Mouse (Mus musculus): ENCODE data around the gene Cd4.
"Not testable (repeated sequence)": the region's sequence is repeated elsewhere in the genome, so short reads cannot be mapped to it uniquely, and the experiment has no call there.

Gene Cd4

DNA sequence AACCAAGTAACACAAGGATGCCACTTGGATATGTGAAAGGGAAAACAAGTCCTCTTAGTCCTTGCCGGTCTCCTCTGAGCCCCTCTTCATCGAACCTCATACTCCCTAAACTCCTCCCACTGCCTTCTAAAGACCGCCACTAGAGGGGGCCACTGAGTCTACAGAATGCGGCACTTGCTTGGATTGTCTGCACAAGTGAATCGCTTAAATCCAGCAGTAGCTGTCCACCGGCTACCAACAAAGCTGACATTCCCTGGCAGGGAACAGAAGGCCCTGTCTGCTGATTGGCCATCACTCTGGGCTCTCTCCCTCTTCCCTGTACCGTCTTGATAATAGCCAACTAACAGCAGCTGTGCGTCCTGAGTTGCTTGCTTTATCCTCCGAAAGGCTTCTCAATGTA, 40.7 kb downstream of the Cd4 start:
- peak; percentile 71 to 90 for DNase-seq (ENCODE audit: low spot score in 2 of 2)

DNA sequence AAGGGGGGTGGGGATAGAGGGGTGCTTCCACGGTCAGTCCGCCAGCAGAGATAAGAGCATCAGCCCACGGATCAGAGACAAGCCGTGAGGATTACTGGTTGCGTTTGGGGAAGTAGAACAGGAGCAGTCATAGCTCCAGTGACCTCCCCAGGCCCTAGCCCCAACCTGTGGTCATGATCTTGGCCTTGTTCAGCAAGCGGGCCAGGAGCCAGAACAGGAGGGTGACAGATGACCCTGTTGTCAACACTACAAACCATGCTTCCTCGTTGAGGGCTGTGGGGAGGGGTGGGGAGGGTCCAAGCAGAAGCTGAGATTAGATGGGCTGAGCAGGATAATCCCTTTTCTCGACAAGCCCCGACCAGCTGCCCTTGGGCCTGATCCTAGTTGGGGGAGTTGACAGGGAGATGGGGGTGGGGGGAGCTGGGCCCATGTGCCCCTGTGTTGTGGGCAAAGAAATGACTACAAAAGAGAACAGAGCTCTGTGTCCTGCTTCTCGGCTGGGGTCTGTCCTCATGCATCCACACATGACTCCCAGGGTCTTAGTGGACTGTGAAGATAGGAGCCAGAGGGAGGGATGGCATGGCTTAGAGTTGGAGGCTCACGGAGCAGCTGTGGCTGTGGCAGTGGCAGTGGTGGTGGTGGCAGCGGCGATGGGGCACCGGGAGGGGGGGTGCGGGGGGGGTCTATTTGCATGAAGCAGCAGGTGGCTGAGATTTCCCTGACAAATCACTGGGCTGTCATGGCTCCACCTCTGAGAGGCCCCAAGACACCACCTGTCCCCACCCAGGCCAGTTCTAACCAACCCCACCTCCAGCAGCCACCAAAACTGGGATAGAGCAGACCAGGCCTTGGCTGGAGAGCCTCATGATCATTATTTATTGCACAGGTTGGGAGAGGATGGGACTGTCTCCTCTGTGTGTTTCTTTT, 47.5 kb downstream of the Cd4 start, which contains the start of gene Gnb3:
TSS of gene Gnb3 (minus strand) at position 35 of the 927 bp plus-strand sequence.
- DNase-seq (ENCODE audit: low spot score in 2 of 2), result no peak

DNA sequence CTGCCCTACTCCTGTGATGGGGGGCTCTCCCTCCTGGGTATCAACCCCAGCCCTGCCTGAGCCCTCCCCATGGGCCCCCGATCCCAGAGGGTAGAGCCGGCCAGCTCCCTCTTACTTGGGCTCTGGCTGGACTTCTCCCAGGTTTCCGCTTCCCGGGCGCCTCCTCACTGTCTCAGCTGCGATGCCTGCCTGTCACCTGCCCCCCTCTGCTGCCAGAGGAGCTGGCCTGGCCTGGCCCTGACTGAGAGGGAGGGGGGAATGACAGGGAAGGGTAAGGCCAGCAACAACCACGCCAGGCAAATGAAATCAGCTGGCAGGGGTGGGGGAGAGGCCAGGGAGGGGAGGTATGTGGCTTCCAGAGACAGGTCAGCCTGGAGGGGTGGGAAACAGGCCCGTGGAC, 48.2 kb downstream of the Cd4 start:
- DNase-seq (ENCODE audit: low spot score in 2 of 2), result no peak

DNA sequence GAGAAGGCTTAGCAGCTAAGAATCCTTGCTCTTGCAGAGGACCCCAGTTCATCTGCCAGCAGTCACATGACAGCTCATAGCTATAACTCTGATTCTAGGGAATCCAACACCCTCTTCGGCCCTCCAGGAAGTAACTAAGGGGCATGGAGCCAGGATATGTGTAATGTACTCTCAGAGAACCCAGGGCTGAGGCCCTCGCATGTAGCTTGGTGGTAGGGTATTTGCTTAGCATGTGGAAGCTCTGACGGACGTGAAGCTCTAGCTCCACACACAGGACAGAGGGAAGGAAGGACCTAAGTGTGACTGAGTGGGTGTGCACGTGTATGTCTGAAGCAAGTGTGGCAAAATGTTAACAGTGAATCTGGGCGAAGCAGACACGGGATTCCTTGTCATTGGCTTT, 51.6 kb downstream of the Cd4 start:
- DNase-seq (ENCODE audit: low spot score in 2 of 2), result no peak

DNA sequence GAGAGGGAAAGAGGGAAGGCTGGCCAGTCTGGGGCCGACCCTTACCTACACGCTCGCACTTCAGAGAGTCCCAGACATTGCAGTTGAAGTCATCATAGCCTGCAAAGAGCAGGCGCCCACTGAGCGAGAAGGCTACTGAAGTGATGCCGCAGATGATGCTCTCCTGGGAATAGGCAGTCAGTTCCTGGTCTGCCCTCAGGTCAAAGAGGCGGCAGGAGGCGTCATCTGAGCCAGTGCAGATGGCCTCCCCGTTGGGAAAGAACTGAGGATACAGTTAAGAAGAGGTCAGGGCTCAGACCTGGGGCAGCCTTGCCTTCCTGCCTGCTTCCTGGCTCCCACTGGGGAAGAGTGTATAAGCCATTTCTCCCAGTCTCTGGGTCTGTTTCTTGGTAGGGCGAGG, 52.5 kb downstream of the Cd4 start:
- DNase-seq (ENCODE audit: low spot score in 2 of 2), result no peak

DNA sequence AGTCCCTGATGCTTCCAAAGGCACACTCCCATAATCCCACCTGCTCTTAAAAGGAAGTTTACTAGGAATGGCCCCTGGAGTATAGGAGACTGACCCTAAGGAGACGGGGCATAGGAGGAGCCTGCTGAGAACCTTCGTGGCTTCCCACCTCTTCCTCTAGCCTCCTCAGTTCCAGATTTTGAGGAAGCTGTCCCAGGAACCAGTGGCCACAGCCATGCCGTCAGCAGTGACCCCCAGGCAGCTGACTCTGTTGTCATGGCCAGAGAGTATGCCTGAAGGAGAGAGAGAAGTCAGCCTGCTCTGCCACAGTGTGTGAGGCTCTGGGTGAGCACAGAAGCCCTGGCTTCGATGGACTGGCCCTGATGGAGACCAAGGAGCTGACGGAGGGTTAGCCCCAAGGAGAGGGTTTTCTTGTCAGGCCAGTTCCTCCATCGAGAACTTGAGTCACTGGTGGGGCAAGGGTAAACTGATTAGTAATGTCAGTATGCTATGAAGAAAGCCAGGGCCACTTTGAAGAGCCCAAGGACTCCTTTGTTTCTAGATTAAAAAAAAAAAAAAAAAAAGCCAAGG, 53.4 kb downstream of the Cd4 start:
- DNase-seq (ENCODE audit: low spot score in 2 of 2), result no peak

DNA sequence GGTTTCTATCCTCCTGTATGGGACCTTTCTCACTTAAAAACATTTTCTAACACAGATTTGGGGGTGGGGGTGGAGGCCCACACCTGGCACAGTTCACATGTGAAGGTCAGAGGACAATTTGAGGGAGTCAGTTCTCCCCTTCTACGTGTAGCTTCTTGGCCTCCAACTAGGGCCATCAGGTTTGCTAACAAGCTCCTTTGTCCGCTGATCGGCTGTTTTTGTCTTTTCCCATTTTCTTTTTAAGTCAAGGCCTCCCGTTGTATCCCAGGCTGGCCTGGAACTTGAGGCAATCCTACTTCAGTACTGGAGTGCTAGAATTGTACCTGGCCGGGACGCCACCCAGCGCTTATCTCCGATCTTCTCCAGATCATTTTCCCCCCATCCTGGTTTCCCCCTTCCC, 56.4 kb downstream of the Cd4 start:
- DNase-seq (ENCODE audit: low spot score in 2 of 2), result no peak

DNA sequence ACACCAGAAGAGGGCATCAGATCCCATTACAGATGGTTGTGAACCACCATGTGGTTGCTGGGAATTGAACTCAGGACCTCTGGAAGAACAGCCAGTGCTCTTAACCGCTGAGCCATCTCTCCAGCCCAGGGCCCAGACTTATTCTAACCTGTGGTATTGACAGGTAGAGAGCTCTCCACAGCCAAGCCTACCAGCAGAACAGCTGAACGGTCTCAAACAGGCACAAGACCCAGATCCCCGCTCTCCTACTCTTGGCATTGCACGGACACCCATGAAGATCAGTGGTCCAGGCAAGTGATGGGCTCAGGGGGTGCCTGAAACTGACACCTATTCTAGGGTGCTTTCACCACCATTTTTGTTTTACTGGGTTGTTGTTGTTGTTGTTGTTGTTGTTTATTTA, 56.8 kb downstream of the Cd4 start:
- not testable (repeated sequence) for DNase-seq (ENCODE audit: low spot score in 2 of 2)

DNA sequence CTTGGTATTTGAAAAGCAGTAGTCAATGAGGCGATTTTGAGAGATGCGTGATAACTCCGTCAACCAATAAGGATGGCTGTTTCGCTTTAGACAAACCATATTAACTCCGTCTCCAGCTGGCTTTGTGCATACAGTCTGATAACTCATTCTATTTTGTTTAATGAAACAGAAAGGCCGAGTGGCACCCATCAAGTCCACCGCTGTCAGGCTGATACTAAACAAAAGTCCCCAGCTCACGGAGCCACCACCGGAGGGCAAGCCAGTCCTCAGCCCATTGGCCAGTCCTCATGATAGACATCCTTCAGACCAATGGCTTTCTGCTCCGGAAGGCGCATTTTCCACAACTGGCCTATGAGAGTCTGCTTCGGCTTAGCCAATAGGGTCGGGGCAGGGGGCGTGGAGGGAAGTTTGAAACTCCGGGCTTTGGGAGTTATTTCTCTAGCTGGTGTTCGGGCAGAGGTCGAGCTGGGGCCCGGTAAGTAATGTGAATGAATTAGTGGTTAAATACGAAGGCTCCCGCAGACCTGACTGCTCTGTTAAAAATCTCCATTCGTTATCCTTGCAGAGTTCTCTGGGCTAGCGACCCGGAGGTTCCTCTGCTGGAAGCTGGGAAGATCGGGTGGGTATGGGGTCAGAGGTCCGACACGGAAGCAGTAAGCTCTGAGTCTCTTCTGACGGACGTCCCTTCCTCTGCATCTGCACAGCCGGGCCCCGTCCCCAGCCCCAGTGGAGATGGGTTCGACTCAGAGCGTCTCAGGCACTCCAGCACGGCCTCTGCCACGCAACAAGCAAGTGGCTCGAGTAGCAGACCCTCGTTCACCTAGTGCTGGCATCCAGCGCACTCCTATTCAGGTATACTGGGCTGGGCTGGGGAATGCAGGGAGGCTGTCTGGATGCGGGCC, 58.0 kb downstream of the Cd4 start:
- DNase-seq (ENCODE audit: low spot score in 2 of 2), result peak; percentile 83 to 87

DNA sequence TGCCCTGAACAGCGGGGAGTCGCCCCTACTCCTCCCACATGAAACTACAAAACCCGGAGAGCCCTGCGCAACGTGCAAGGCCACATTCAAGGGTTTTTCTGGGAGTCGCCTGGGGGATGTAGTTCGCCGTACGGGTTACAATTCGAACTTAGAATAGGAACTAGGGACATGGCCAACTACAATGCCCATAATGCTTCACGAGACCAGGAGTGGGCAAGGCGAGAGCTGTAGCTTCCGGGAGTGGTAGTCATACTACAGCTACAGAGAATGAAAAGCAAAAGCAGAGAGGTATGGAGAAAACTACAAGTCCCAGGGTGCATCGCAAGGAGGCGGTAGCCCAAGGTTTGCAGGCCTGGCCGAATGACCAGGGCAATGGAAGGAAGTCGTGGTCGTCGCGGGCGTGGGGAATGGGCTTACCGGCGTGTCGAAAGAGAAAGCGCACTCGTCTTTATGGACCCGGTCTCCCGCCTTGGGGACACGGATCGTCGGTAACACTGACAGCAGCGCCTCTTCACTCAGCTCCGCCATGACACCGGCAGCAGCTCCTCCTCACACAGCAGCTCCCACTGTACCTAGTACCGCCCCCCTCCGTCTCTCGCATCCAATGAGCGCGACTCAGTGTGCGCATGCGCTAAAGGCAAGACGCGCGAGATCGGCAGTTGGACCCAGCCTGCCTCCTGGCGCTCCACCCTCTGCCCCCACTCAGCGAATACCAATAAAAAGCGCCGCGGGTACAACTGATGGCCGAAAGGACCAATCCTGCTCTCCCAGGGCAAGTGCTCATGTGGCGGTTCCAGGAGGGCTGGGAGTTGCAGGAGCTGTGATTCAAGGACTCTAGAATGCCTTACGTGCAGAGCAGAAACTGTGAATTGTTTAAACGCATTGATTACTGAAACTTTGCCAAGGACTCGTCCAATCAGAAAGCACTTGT, 58.9 kb downstream of the Cd4 start, which contains the start of the genes Usp5 and Cdca3:
TSS of gene Usp5 (minus strand) at position 617 of the 931 bp plus-strand sequence.
TSS of gene Cdca3 (plus strand) at position 680 of the 931 bp plus-strand sequence.
- DNase-seq (ENCODE audit: low spot score in 2 of 2), result peak; percentile 94

DNA sequence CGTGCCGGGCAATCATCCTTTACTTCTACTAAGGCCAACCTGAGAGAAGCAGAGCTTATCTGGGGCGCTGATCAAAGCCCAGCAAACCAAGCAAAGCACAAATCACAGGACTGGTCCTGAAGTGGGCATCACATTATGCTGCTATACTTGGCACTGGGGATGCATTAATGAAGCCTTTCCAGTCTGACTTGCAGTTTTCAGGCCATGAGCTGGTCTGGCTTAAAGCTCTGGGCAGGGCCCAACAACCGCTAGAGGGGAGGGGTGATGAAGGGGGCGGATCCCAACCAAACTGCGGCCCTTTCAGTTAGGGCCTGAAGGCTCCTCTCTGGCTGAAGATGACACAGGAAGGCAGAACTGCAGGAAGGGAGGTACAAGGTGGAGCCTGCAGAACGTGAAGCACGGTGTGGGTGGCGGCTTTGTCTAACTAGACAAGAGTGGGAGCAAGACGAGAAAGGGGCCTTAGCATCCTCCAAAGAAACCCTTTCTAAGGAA, 59.9 kb downstream of the Cd4 start:
- DNase-seq (ENCODE audit: low spot score in 2 of 2), result no peak

DNA sequence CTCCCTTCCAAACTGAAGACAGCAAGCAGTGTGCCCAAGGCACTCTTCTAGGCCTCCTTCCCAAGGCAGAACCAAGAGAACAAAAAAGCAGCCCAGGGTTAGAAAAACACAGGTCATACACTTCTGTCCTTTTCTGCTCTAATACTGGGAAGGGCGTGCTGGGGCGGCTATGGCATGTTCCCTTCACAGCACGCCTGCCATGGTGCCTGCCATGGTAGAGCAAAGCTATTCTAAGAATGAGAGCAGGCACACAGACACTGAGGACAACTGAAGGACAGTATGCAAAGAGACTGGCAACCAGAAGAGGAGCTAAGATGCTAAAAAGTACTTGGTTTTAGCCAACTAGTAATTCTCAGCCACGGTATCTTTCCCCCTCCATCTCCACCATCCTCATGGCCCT, 66.0 kb downstream of the Cd4 start:
- no peak for DNase-seq (ENCODE audit: low spot score in 2 of 2)

DNA sequence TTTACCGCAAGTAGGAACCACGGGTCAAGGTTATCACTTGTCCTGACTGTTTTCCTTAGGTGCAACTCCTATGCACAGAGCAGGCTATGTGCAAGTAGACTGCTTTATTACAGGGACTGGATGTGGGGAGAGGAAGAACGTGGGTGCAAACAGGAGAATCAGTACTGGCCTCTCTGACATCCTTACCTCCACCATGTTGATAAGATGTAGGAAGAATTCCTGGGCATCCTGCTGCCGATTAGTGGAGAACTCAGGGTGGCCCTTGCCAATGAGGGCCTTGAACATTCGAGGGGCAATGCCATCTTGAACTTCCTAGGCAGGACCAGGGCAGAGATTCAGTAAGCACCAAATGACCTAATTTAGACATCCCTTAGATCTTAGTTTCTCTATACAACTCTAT, 67.1 kb downstream of the Cd4 start:
- DNase-seq (ENCODE audit: low spot score in 2 of 2), result no peak

DNA sequence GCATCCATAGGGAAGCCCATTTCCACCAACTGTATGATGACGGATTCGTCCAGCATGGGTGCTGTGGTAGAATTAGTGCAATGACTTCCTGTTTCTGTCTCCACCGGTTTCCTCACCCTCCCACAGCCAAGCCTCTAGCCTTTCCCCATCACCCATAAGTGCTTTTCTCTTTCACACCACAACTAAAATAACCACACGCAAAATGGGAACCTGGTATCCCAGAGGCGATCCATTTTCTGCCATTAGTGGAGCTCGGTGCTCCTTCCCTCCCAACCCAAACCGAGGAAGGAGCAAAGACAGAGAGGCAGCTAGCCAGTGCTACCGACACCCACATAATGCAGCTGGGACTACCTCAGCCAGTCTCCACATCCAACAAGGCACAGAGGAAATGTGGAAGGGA, 70.0 kb downstream of the Cd4 start:
- DNase-seq (ENCODE audit: low spot score in 2 of 2), result no peak

DNA sequence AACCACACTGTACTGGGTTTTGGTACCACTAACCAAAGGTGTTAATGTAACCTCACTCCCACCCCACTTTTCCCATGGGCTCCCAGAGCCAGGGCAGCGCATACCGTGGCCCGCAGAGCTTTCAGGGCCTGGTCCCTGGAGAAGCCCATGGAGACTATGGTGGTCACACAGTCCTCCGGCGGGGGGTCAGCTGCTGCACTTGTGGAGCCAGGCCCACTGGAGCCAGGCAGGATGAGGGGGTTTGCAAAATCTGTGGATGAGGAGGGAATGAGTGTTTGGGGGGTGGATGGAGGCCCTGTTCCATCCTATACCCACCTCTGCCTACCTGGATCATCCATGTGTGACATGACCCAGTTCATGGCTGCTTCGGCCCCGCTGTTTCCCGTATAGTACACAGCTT, 70.5 kb downstream of the Cd4 start:
- no peak for DNase-seq (ENCODE audit: low spot score in 2 of 2)

DNA sequence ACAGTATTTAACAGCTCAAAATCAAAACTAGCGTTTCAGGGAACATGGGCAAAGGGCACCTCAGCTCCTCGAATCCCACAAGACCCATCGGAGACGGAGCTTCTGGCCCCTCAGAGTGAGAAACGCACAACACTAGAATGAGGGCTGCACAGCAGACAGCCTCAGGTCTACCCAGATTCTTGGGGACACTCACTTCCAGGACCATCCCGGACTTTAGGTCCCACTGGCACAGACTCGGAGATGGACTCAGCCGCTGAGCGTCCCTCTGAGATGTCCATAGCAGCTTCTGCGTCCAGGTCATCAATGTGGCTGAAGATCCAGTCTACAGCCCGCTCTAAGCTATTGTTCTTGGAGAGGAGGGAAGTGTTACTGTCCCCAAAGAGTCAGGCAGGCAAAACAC, 70.9 kb downstream of the Cd4 start:
- no peak for DNase-seq (ENCODE audit: low spot score in 2 of 2)

DNA sequence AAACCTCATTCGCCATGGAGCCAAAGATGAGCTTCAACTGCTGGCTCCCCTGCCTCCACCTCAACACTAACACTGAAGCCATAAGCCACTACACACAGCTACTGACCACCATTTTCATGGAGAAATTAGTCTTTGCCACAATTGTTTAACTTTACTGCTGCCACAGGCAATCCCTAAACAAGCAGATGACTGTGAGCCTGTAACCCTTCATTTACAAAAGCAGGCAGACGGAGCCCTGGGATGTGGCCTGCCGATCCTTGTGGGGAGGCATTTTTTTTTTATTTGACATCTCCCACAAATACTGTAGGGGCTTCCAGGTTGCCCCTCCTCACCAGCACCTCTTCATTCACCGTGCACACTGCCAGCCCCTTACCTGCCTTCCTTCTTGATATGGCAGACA, 71.4 kb downstream of the Cd4 start:
- no peak for DNase-seq (ENCODE audit: low spot score in 2 of 2)

DNA sequence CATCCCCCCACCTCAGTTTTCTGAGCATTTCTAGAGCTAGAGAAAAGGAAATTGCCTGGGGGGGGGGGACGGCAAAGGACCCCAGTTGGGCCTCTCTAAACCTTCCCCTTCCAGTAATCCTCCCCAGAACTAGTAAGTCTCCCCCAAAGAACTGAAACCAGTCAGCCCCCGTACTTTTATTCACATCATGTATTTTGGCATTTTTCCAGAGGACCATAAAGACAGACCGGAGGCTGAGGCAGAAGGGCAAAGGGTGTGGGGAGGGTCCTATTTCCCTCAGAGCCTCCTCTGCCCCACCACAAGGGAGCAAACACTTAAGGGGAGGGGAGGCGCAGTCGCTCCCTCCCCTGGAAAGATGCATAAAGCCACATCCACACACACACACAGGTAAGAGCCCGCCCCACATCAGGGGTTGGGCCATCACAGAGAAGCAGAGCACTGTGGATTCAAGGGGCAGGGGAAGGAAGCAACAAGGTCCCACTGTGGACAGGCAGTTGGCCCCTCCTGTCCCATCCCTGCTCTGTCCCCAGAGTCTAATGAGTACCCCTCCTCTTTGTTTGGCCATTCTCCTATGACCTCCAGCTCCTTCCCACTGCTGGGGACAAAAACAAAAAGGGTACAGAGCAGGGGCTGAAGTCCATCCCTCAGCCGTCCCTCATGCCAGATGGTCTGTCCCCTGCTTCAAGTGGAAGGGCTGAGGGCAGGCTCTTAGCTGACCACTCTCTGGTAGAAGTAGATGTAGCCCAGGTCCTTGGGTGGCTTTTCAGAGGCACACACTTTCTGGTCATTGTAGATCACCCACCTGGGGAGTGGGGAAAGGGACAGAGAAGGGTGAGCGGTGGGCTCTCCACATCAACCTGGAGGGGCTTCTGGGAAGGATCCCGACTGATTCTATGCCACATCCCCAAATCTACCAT, 72.9 kb downstream of the Cd4 start:
- DNase-seq (ENCODE audit: low spot score in 2 of 2), result no peak
